Mouse (Mus musculus) embryonic fibroblast, embryonic 13.5 days (primary cell): Measurements from ENCODE around the gene Tmem164. TPM values are rescaled to one million over a fixed set of nuclear protein-coding genes. Genes with fewer than 3 reads are reported as not detected.

Source experiments
- H3K27ac ChIP-seq: 2 replicates; pipeline ENCODE4 v1.5.1; 2012; ENCODE audit warnings: low read length, control low read depth, inconsistent platforms; ENCODE audit not compliant: insufficient read depth
- H3K4me1 ChIP-seq: 2 replicates; pipeline ENCODE4 v1.6.1; 2011; ENCODE audit warnings: low read length; ENCODE audit not compliant: control insufficient read depth, insufficient read depth
- H3K4me3 ChIP-seq: 2 replicates; pipeline ENCODE4 v1.5.1; 2011; ENCODE audit warnings: mild to moderate bottlenecking, control low read depth, low read length; ENCODE audit not compliant: insufficient read depth
- CTCF ChIP-seq: IDR thresholded peaks from 2 replicates; pipeline ENCODE4 v1.5.1; 2011; ENCODE audit warnings: mild to moderate bottlenecking, control low read depth, low read length, moderate library complexity, borderline replicate concordance; ENCODE audit not compliant: insufficient read depth
- POLR2A ChIP-seq: IDR thresholded peaks from 2 replicates; pipeline ENCODE4 v1.6.1; 2011; ENCODE audit warnings: low read depth, mild to moderate bottlenecking, control low read depth, low read length, moderate library complexity
- polyA plus RNA-seq: library from polyadenylated mRNA; stranded (reverse); fragments of >200 nt; gene quantifications from 2 replicates; pipeline ENCODE4 v1.2.4, GENCODE M21; 2011; ENCODE audit warnings: low read depth; ENCODE audit not compliant: missing spikeins, insufficient read length

The Tmem164 gene
- polyA plus RNA-seq, 1 experiment = 68.6 TPM

- TF ChIP-seq CTCF = no peak
- no peak overlapping the region for H3K27ac ChIP-seq
- H3K4me1 ChIP-seq = peaks cover 4% of the 10 kb centered on the region
- no peak overlapping the region for H3K4me3 ChIP-seq
Observed at GRCm38 (mm10) chrX:142688509-142688908, 7.3 kb downstream of the Tmem164 start.

- TF ChIP-seq POLR2A (no peak), CTCF (no peak)
- no peaks in the 10 kb centered on the region for H3K4me1 ChIP-seq
- H3K27ac ChIP-seq = no peak overlapping the region
- no peak overlapping the region for H3K4me3 ChIP-seq
Observed at GRCm38 (mm10) chrX:142693256-142693655, 12.1 kb downstream of the Tmem164 start.

- H3K4me1 ChIP-seq = no peaks in the 10 kb centered on the region
- no peak overlapping the region for H3K4me3 ChIP-seq
- H3K27ac ChIP-seq = no peak overlapping the region
- TF ChIP-seq POLR2A (no peak), CTCF (no peak)
Observed at GRCm38 (mm10) chrX:142694338-142694737, 13.1 kb downstream of the Tmem164 start.

GRCm38 (mm10) chrX:142694856-142695255, 13.7 kb downstream of the Tmem164 start:
- no peak overlapping the region for H3K27ac ChIP-seq
- no peak for TF ChIP-seq CTCF
- TF ChIP-seq POLR2A = no peak
- no peaks in the 10 kb centered on the region for H3K4me1 ChIP-seq
- H3K4me3 ChIP-seq = no peak overlapping the region

GRCm38 (mm10) chrX:142696789-142697188, 15.6 kb downstream of the Tmem164 start:
- TF ChIP-seq CTCF = no peak
- no peak for TF ChIP-seq POLR2A
- no peak overlapping the region for H3K4me3 ChIP-seq
- H3K4me1 ChIP-seq = 0 out of 2 replicates have a peak, but pooled peaks cover 2% of the 10 kb centered on the region
- no peak overlapping the region for H3K27ac ChIP-seq

GRCm38 (mm10) chrX:142697545-142698204, 16.5 kb downstream of the Tmem164 start:
- no peak overlapping the region for H3K4me3 ChIP-seq
- H3K4me1 ChIP-seq = peaks cover 7% of the 10 kb centered on the region; the same call in 1 of the 2 replicates
- TF ChIP-seq CTCF = no peak
- no peak for TF ChIP-seq POLR2A
- H3K27ac ChIP-seq = peak overlapping the region; percentile 26; the same call in 1 of the 2 replicates

- Histone ChIP-seq H3K4me1 (peaks cover 8% of the 10 kb centered on the region; the same call in 1 of the 2 replicates), H3K27ac (peak overlapping the region; percentile 18; the same call in 1 of the 2 replicates), H3K4me3 (no peak overlapping the region)
- TF ChIP-seq CTCF (no peak), POLR2A (no peak)
Observed at GRCm38 (mm10) chrX:142698212-142698611, 17.0 kb downstream of the Tmem164 start.

- Histone ChIP-seq H3K4me3 (no peak overlapping the region), H3K27ac (peak overlapping the region; percentile 92), H3K4me1 (peaks cover 8% of the 10 kb centered on the region; the same call in 1 of the 2 replicates)
- TF ChIP-seq POLR2A (no peak), CTCF (no peak)
Observed at GRCm38 (mm10) chrX:142702094-142702493, 20.9 kb downstream of the Tmem164 start.

GRCm38 (mm10) chrX:142702566-142702965, 21.4 kb downstream of the Tmem164 start:
- TF ChIP-seq POLR2A (no peak), CTCF (no peak)
- H3K4me3 ChIP-seq = no peak overlapping the region
- H3K4me1 ChIP-seq = peaks cover 8% of the 10 kb centered on the region; the same call in 1 of the 2 replicates
- H3K27ac ChIP-seq = peak overlapping the region; percentile 92

GRCm38 (mm10) chrX:142703953-142704352, 22.7 kb downstream of the Tmem164 start:
- peaks cover 8% of the 10 kb centered on the region; the same call in 1 of the 2 replicates for H3K4me1 ChIP-seq
- no peak overlapping the region for H3K27ac ChIP-seq
- no peak for TF ChIP-seq POLR2A
- TF ChIP-seq CTCF = no peak
- no peak overlapping the region for H3K4me3 ChIP-seq
